Mouse (Mus musculus) midbrain, embryonic 12.5 days (tissue): ENCODE measurements around the gene Irgc1. TPM values are rescaled to one million over a fixed set of nuclear protein-coding genes. Genes with fewer than 3 reads are reported as not detected.

Source experiments
- ATAC-seq: fragments of 200-750 bp; cut with Nextera tagmentation; 2 replicates; pipeline ENCODE4 v1.8.0; 2017; ENCODE audit warnings: low read depth, moderate TSS enrichment, moderate library complexity; ENCODE audit not compliant: low FRiP score
- H3K27ac ChIP-seq: fragments of 300-500 bp; sonication (generic); replicated peaks from 2 replicates; pipeline ENCODE4 v1.5.1; 2016; ENCODE audit warnings: mild to moderate bottlenecking
- H3K27me3 ChIP-seq: fragments of 300-500 bp; sonication (generic); 2 replicates; pipeline ENCODE4 v1.6.1; 2016; ENCODE audit warnings: mild to moderate bottlenecking
- H3K36me3 ChIP-seq: fragments of 300-500 bp; sonication (generic); 2 replicates; pipeline ENCODE4 v1.6.1; 2016
- H3K4me1 ChIP-seq: fragments of 300-500 bp; sonication (generic); 2 replicates; pipeline ENCODE4 v1.6.1; 2016
- H3K4me2 ChIP-seq: fragments of 300-500 bp; sonication (generic); replicated peaks from 2 replicates; pipeline ENCODE4 v1.6.1; 2016; ENCODE audit warnings: mild to moderate bottlenecking, moderate library complexity
- H3K4me3 ChIP-seq: fragments of 300-500 bp; sonication (generic); 2 replicates; pipeline ENCODE4 v1.5.1; 2016; ENCODE audit warnings: mild to moderate bottlenecking
- H3K9ac ChIP-seq: fragments of 300-500 bp; sonication (generic); replicated peaks from 2 replicates; pipeline ENCODE4 v1.6.1; 2016; ENCODE audit warnings: mild to moderate bottlenecking, moderate library complexity
- H3K9me3 ChIP-seq: fragments of 300-500 bp; sonication (generic); 2 replicates; pipeline ENCODE4 v1.6.1; 2016; ENCODE audit warnings: mild to moderate bottlenecking
- WGBS: fragments of 180-500 bp; shearing (Covaris S2); methylation state at CpG from one replicate; pipeline ENCODE4 v1.1.7; 2016; 5-methylcytosine and 5-hydroxymethylcytosine counted together
- polyA plus RNA-seq: library from polyadenylated mRNA; unstranded; fragments of >200 nt; fragmentation: Nextera tagmentation; extraction: Ambion mirVana; gene quantifications from 2 replicates; pipeline ENCODE4 v1.2.1, GENCODE M21; 2016

The Irgc1 gene
- polyA plus RNA-seq, 1 experiment from 2014 or later: not detected

- Histone ChIP-seq H3K4me2 (no peak overlapping the region), H3K27ac (no peak overlapping the region), H3K27me3 (no peaks in the 10 kb centered on the region), H3K9me3 (no peaks in the 10 kb centered on the region; the same call in 1 of the 2 replicates), H3K4me3 (no peak overlapping the region), H3K4me1 (no peaks in the 10 kb centered on the region), H3K9ac (no peak overlapping the region), H3K36me3 (no peaks in the 10 kb centered on the region)
- WGBS: 82% methylated on average over 3 of the region's 3 CpGs
- no peak for ATAC-seq
Measured at GRCm38 (mm10) chr7:24469126-24469525, 17.0 kb upstream of the Irgc1 start.

- Histone ChIP-seq H3K9me3 (no peaks in the 10 kb centered on the region; the same call in 1 of the 2 replicates), H3K4me1 (peaks cover 3% of the 10 kb centered on the region; the same call in 1 of the 2 replicates), H3K27ac (no peak overlapping the region), H3K4me2 (no peak overlapping the region), H3K4me3 (no peak overlapping the region), H3K27me3 (peaks cover 4% of the 10 kb centered on the region), H3K36me3 (no peaks in the 10 kb centered on the region), H3K9ac (no peak overlapping the region)
- WGBS: 83% methylated on average over 5 of the region's 5 CpGs
- no peak for ATAC-seq
Measured at GRCm38 (mm10) chr7:24467886-24468285, 15.8 kb upstream of the Irgc1 start.

GRCm38 (mm10) chr7:24466835-24467234 lies 14.7 kb upstream of the Irgc1 start:
- Histone ChIP-seq H3K4me2 (no peak overlapping the region), H3K27ac (no peak overlapping the region), H3K27me3 (peaks cover 12% of the 10 kb centered on the region), H3K4me1 (peaks cover 10% of the 10 kb centered on the region), H3K9ac (no peak overlapping the region), H3K36me3 (no peaks in the 10 kb centered on the region), H3K9me3 (no peaks in the 10 kb centered on the region; the same call in 1 of the 2 replicates), H3K4me3 (no peak overlapping the region)
- no peak for ATAC-seq
- WGBS: 89% methylated on average over 6 of the region's 6 CpGs

- WGBS: 14% methylated on average over 26 of the region's 27 CpGs
- Histone ChIP-seq H3K9ac (no peak within 1 kb of the TSS), H3K4me3 (peak within 1 kb of the TSS; percentile 1; the same call in 1 of the 2 replicates), H3K27ac (no peak within 1 kb of the TSS), H3K36me3 (no peaks in the 10 kb centered on the region), H3K9me3 (no peaks in the 10 kb centered on the region), H3K4me2 (peak within 1 kb of the TSS; percentile 21; the same call in 1 of the 2 replicates), H3K27me3 (peaks cover 23% of the 10 kb centered on the region), H3K4me1 (peaks cover 10% of the 10 kb centered on the region)
- no peak for ATAC-seq
Measured at GRCm38 (mm10) chr7:24462388-24463319, 10.6 kb upstream of the Irgc1 start, which contains the start of gene Plaur. Plaur (plus strand) TSS chr7:24462484.

- Histone ChIP-seq H3K4me3 (no peak overlapping the region), H3K27ac (no peak overlapping the region), H3K4me1 (peaks cover 10% of the 10 kb centered on the region), H3K36me3 (no peaks in the 10 kb centered on the region), H3K9ac (no peak overlapping the region), H3K9me3 (no peaks in the 10 kb centered on the region), H3K27me3 (peaks cover 23% of the 10 kb centered on the region), H3K4me2 (no peak overlapping the region)
- ATAC-seq: no peak
- WGBS: 76% methylated on average over 14 of the region's 14 CpGs
Measured at GRCm38 (mm10) chr7:24461376-24462051, 9.4 kb upstream of the Irgc1 start.

GRCm38 (mm10) chr7:24459843-24460242 lies 7.7 kb upstream of the Irgc1 start:
- Histone ChIP-seq H3K9me3 (no peaks in the 10 kb centered on the region), H3K27ac (no peak overlapping the region), H3K9ac (no peak overlapping the region), H3K27me3 (peaks cover 23% of the 10 kb centered on the region), H3K4me2 (no peak overlapping the region), H3K4me3 (no peak overlapping the region), H3K4me1 (peaks cover 10% of the 10 kb centered on the region), H3K36me3 (no peaks in the 10 kb centered on the region)
- WGBS: 79% methylated on average over 3 of the region's 3 CpGs
- ATAC-seq: no peak

GRCm38 (mm10) chr7:24459440-24459839 lies 7.3 kb upstream of the Irgc1 start:
- no peak overlapping the region for H3K4me3 ChIP-seq
- H3K9me3 ChIP-seq: no peaks in the 10 kb centered on the region
- H3K27me3 ChIP-seq: peaks cover 23% of the 10 kb centered on the region
- H3K4me1 ChIP-seq: peaks cover 10% of the 10 kb centered on the region
- no peak overlapping the region for H3K27ac ChIP-seq
- H3K9ac ChIP-seq: no peak overlapping the region
- no peak for ATAC-seq
- H3K36me3 ChIP-seq: no peaks in the 10 kb centered on the region
- WGBS: 77% methylated on average over 5 of the region's 5 CpGs
- no peak overlapping the region for H3K4me2 ChIP-seq

- Histone ChIP-seq H3K9me3 (no peaks in the 10 kb centered on the region), H3K4me3 (no peak overlapping the region)
- 78% methylated on average over 10 of the region's 10 CpGs for WGBS
Measured at GRCm38 (mm10) chr7:24457726-24458370, 5.8 kb upstream of the Irgc1 start.

GRCm38 (mm10) chr7:24455726-24456125 lies 3.6 kb upstream of the Irgc1 start:
- H3K36me3 ChIP-seq: no peaks in the 10 kb centered on the region
- H3K4me2 ChIP-seq: no peak overlapping the region
- H3K27ac ChIP-seq: no peak overlapping the region
- no peak for ATAC-seq
- no peak overlapping the region for H3K9ac ChIP-seq
- H3K4me1 ChIP-seq: no peaks in the 10 kb centered on the region
- WGBS: 87% methylated on average over 5 of the region's 5 CpGs
- peaks cover 3% of the 10 kb centered on the region; the same call in 1 of the 2 replicates for H3K27me3 ChIP-seq
- H3K4me3 ChIP-seq: no peak overlapping the region
- no peaks in the 10 kb centered on the region for H3K9me3 ChIP-seq

More at GRCm38 (mm10) chr7:24457726-24458370, 5.8 kb upstream of the Irgc1 start:
- H3K27ac ChIP-seq: no peak overlapping the region
- no peak overlapping the region for H3K9ac ChIP-seq
- H3K36me3 ChIP-seq: no peaks in the 10 kb centered on the region
- H3K27me3 ChIP-seq: peaks cover 19% of the 10 kb centered on the region
- peaks cover 7% of the 10 kb centered on the region for H3K4me1 ChIP-seq
- no peak for ATAC-seq
- no peak overlapping the region for H3K4me2 ChIP-seq

- 81% methylated on average over 2 of the region's 2 CpGs for WGBS
- H3K27ac ChIP-seq: no peak overlapping the region
- H3K36me3 ChIP-seq: no peaks in the 10 kb centered on the region
- H3K4me3 ChIP-seq: no peak overlapping the region
- H3K9me3 ChIP-seq: no peaks in the 10 kb centered on the region
- H3K4me2 ChIP-seq: no peak overlapping the region
- no peaks in the 10 kb centered on the region; the same call in 1 of the 2 replicates for H3K27me3 ChIP-seq
- H3K4me1 ChIP-seq: no peaks in the 10 kb centered on the region
- ATAC-seq: no peak
- H3K9ac ChIP-seq: no peak overlapping the region
Measured at GRCm38 (mm10) chr7:24454199-24454598, 2.1 kb upstream of the Irgc1 start.

- H3K27ac ChIP-seq: no peak overlapping the region
- no peak overlapping the region for H3K4me2 ChIP-seq
- no peak overlapping the region for H3K4me3 ChIP-seq
- H3K9me3 ChIP-seq: no peaks in the 10 kb centered on the region
- 65% methylated on average over 9 of the region's 9 CpGs for WGBS
- H3K36me3 ChIP-seq: no peaks in the 10 kb centered on the region
- H3K4me1 ChIP-seq: no peaks in the 10 kb centered on the region
- no peak overlapping the region for H3K9ac ChIP-seq
- no peaks in the 10 kb centered on the region for H3K27me3 ChIP-seq
- ATAC-seq: no peak
Measured at GRCm38 (mm10) chr7:24450585-24451017, 1.5 kb downstream of the Irgc1 start.
